Mouse (Mus musculus): ENCODE measurements around the gene Aebp2.
A peak's percentile ranks its signal among the peaks of the same experiment; 100 is the strongest.
"Not testable (repeated sequence)": the region's sequence is repeated elsewhere in the genome, so short reads cannot be mapped to it uniquely, and the experiment has no call there.

Aebp2 gene

GRCm38 (mm10) chr6:140622391-140623225, at the start of gene Aebp2:
Gene Aebp2 (plus strand): TSS chr6:140622663.
- no peak for DNase-seq (ENCODE audit: low spot score)

GRCm38 (mm10) chr6:140574943-140575342, 47.5 kb upstream of the Aebp2 start:
- DNase-seq (ENCODE audit: low spot score), result no peak

GRCm38 (mm10) chr6:140576133-140576532, 46.3 kb upstream of the Aebp2 start:
- DNase-seq (ENCODE audit: low spot score), result no peak

- DNase-seq (ENCODE audit: low spot score), result peak; percentile 14
These were observed 45.3 kb upstream of the Aebp2 start for GRCm38 (mm10) chr6:140576961-140577821.

- no peak for DNase-seq (ENCODE audit: low spot score)
These were observed 44.7 kb upstream of the Aebp2 start for GRCm38 (mm10) chr6:140577822-140578170.

GRCm38 (mm10) chr6:140578985-140579384, 43.5 kb upstream of the Aebp2 start:
- DNase-seq (ENCODE audit: low spot score), result not testable (repeated sequence)

GRCm38 (mm10) chr6:140580170-140580569, 42.3 kb upstream of the Aebp2 start:
- no peak for DNase-seq (ENCODE audit: low spot score)

- DNase-seq (ENCODE audit: low spot score), result no peak
These were observed 35.7 kb upstream of the Aebp2 start for GRCm38 (mm10) chr6:140586714-140587259.

GRCm38 (mm10) chr6:140591331-140591730, 31.1 kb upstream of the Aebp2 start:
- DNase-seq (ENCODE audit: low spot score), result no peak

- DNase-seq (ENCODE audit: low spot score), result no peak
These were observed 29.8 kb upstream of the Aebp2 start for GRCm38 (mm10) chr6:140592713-140593112.

GRCm38 (mm10) chr6:140593420-140594170, 28.9 kb upstream of the Aebp2 start:
- DNase-seq (ENCODE audit: low spot score), result peak; percentile 22

GRCm38 (mm10) chr6:140595551-140595950, 26.9 kb upstream of the Aebp2 start:
- not testable (repeated sequence) for DNase-seq (ENCODE audit: low spot score)

GRCm38 (mm10) chr6:140597381-140598329, 24.8 kb upstream of the Aebp2 start:
- no peak for DNase-seq (ENCODE audit: low spot score)

GRCm38 (mm10) chr6:140598516-140598915, 23.9 kb upstream of the Aebp2 start:
- no peak for DNase-seq (ENCODE audit: low spot score)

GRCm38 (mm10) chr6:140599337-140599736, 23.1 kb upstream of the Aebp2 start:
- no peak for DNase-seq (ENCODE audit: low spot score)

GRCm38 (mm10) chr6:140600671-140601070, 21.8 kb upstream of the Aebp2 start:
- DNase-seq (ENCODE audit: low spot score), result not testable (repeated sequence)

- no peak for DNase-seq (ENCODE audit: low spot score)
These were observed 21.3 kb upstream of the Aebp2 start for GRCm38 (mm10) chr6:140601175-140601574.

- no peak for DNase-seq (ENCODE audit: low spot score)
These were observed 19.1 kb upstream of the Aebp2 start for GRCm38 (mm10) chr6:140603228-140603944.

- DNase-seq (ENCODE audit: low spot score), result not testable (repeated sequence)
These were observed 17.3 kb upstream of the Aebp2 start for GRCm38 (mm10) chr6:140605173-140605572.

GRCm38 (mm10) chr6:140605732-140606131, 16.7 kb upstream of the Aebp2 start:
- DNase-seq (ENCODE audit: low spot score), result no peak

Measured in MN1 (cell line).